Mouse (Mus musculus): Measurements from ENCODE around the gene Nxpe5. TPM values are rescaled to one million over a fixed set of nuclear protein-coding genes. Genes with fewer than 3 reads are reported as not detected.

Gene Nxpe5
- polyA plus RNA-seq, 1 experiment from 2014 or later, result not detected

- Histone ChIP-seq H3K9ac (replicated peaks) (no peak overlapping the region; the same call in 1 of the 2 replicates), H3K4me2 (peak overlapping the region; percentile 93)
Measured at GRCm38 (mm10) chr5:138277994-138278393, 52.3 kb downstream of the Nxpe5 start.

GRCm38 (mm10) chr5:138279585-138280424, 54.1 kb downstream of the Nxpe5 start, which contains the start of the genes Gm43720, Gpc2 and Stag3:
Gm43720 (minus strand) TSS chr5:138279958.
Gpc2 (minus strand) TSS chr5:138280005.
Stag3 (plus strand) TSS chr5:138280240.
- peak within 1 kb of the TSS; percentile 81 for H3K9ac ChIP-seq (replicated peaks)
- peaks cover 42% of the 10 kb centered on the region for H3K4me1 ChIP-seq (replicated peaks)
- ATAC-seq (ENCODE audit: insufficient number of reproducible peaks, insufficient read depth, low FRiP score, low TSS enrichment, low read depth), result peak; percentile 99
- WGBS, result under 1% methylated on average over 56 of the region's 56 CpGs
- H3K9me3 ChIP-seq, result peaks cover 8% of the 10 kb centered on the region
- peak within 1 kb of the TSS; percentile 93 for H3K4me2 ChIP-seq
- peak within 1 kb of the TSS; percentile 74 for H3K4me3 ChIP-seq (replicated peaks)
- H3K27me3 ChIP-seq, result 0 out of 2 replicates have a peak, but pooled peaks cover 4% of the 10 kb centered on the region
- H3K36me3 ChIP-seq, result peaks cover 35% of the 10 kb centered on the region
- peak within 1 kb of the TSS; percentile 76 for H3K27ac ChIP-seq

More at GRCm38 (mm10) chr5:138277994-138278393, 52.3 kb downstream of the Nxpe5 start:
- peaks cover 44% of the 10 kb centered on the region for H3K36me3 ChIP-seq
- H3K4me1 ChIP-seq (replicated peaks), result peaks cover 48% of the 10 kb centered on the region
- H3K4me3 ChIP-seq (replicated peaks), result peak overlapping the region; percentile 74
- no peak overlapping the region for H3K27ac ChIP-seq
- 0 out of 2 replicates have a peak, but pooled peaks cover 4% of the 10 kb centered on the region for H3K27me3 ChIP-seq
- H3K9me3 ChIP-seq, result peaks cover 8% of the 10 kb centered on the region
- 86% methylated on average over 7 of the region's 7 CpGs for WGBS
- ATAC-seq (ENCODE audit: insufficient number of reproducible peaks, insufficient read depth, low FRiP score, low TSS enrichment, low read depth), result no peak

- H3K27me3 ChIP-seq, result 0 out of 2 replicates have a peak, but pooled peaks cover 4% of the 10 kb centered on the region
- ATAC-seq (ENCODE audit: insufficient number of reproducible peaks, insufficient read depth, low FRiP score, low TSS enrichment, low read depth), result no peak
- peak overlapping the region; percentile 74 for H3K4me3 ChIP-seq (replicated peaks)
- H3K4me2 ChIP-seq, result peak overlapping the region; percentile 93
- H3K9ac ChIP-seq (replicated peaks), result no peak overlapping the region
- no peak overlapping the region for H3K27ac ChIP-seq
- H3K9me3 ChIP-seq, result peaks cover 8% of the 10 kb centered on the region
- peaks cover 37% of the 10 kb centered on the region for H3K4me1 ChIP-seq (replicated peaks)
- peaks cover 29% of the 10 kb centered on the region for H3K36me3 ChIP-seq
- WGBS, result 25% methylated on average over 26 of the region's 26 CpGs
Measured at GRCm38 (mm10) chr5:138280425-138280768, 54.7 kb downstream of the Nxpe5 start.

GRCm38 (mm10) chr5:138280829-138281228, 55.1 kb downstream of the Nxpe5 start:
- H3K9ac ChIP-seq (replicated peaks), result no peak overlapping the region
- peaks cover 25% of the 10 kb centered on the region for H3K36me3 ChIP-seq
- H3K4me2 ChIP-seq, result no peak overlapping the region
- 89% methylated on average over 15 of the region's 15 CpGs for WGBS
- H3K9me3 ChIP-seq, result peaks cover 8% of the 10 kb centered on the region
- H3K27ac ChIP-seq, result no peak overlapping the region
- H3K4me1 ChIP-seq (replicated peaks), result peaks cover 32% of the 10 kb centered on the region
- no peak for ATAC-seq (ENCODE audit: insufficient number of reproducible peaks, insufficient read depth, low FRiP score, low TSS enrichment, low read depth)
- no peak overlapping the region for H3K4me3 ChIP-seq (replicated peaks)
- 0 out of 2 replicates have a peak, but pooled peaks cover 4% of the 10 kb centered on the region for H3K27me3 ChIP-seq

- no peak for ATAC-seq (ENCODE audit: insufficient number of reproducible peaks, insufficient read depth, low FRiP score, low TSS enrichment, low read depth)
- peaks cover 15% of the 10 kb centered on the region for H3K36me3 ChIP-seq
- WGBS, result 72% methylated on average over 2 of the region's 2 CpGs
- H3K4me2 ChIP-seq, result no peak overlapping the region
- H3K9ac ChIP-seq (replicated peaks), result no peak overlapping the region
- H3K4me3 ChIP-seq (replicated peaks), result no peak overlapping the region
- H3K4me1 ChIP-seq (replicated peaks), result peaks cover 23% of the 10 kb centered on the region
- H3K27ac ChIP-seq, result no peak overlapping the region
- peaks cover 8% of the 10 kb centered on the region for H3K9me3 ChIP-seq
- 0 out of 2 replicates have a peak, but pooled peaks cover 4% of the 10 kb centered on the region for H3K27me3 ChIP-seq
Measured at GRCm38 (mm10) chr5:138281798-138282197, 56.1 kb downstream of the Nxpe5 start.

GRCm38 (mm10) chr5:138283540-138283939, 57.8 kb downstream of the Nxpe5 start:
- Histone ChIP-seq H3K4me1 (replicated peaks) (peaks cover 7% of the 10 kb centered on the region), H3K9me3 (peaks cover 8% of the 10 kb centered on the region), H3K9ac (replicated peaks) (no peak overlapping the region), H3K27ac (no peak overlapping the region), H3K4me2 (no peak overlapping the region), H3K36me3 (no peaks in the 10 kb centered on the region), H3K4me3 (replicated peaks) (no peak overlapping the region), H3K27me3 (0 out of 2 replicates have a peak, but pooled peaks cover 4% of the 10 kb centered on the region)
- WGBS, result 57% methylated on average over 1 of the region's 1 CpGs
- no peak for ATAC-seq (ENCODE audit: insufficient number of reproducible peaks, insufficient read depth, low FRiP score, low TSS enrichment, low read depth)

GRCm38 (mm10) chr5:138287861-138288260, 62.2 kb downstream of the Nxpe5 start:
- H3K4me2 ChIP-seq, result no peak overlapping the region
- no peak overlapping the region for H3K4me3 ChIP-seq (replicated peaks)
- no peak overlapping the region for H3K9ac ChIP-seq (replicated peaks)
- no peaks in the 10 kb centered on the region for H3K36me3 ChIP-seq
- 83% methylated on average over 3 of the region's 3 CpGs for WGBS
- no peaks in the 10 kb centered on the region for H3K4me1 ChIP-seq (replicated peaks)
- ATAC-seq (ENCODE audit: insufficient number of reproducible peaks, insufficient read depth, low FRiP score, low TSS enrichment, low read depth), result no peak
- H3K27ac ChIP-seq, result no peak overlapping the region
- no peaks in the 10 kb centered on the region for H3K27me3 ChIP-seq
- no peaks in the 10 kb centered on the region for H3K9me3 ChIP-seq

GRCm38 (mm10) chr5:138291638-138292037, 65.9 kb downstream of the Nxpe5 start:
- no peaks in the 10 kb centered on the region for H3K27me3 ChIP-seq
- H3K4me3 ChIP-seq (replicated peaks), result no peak overlapping the region
- H3K4me2 ChIP-seq, result no peak overlapping the region
- no peaks in the 10 kb centered on the region for H3K9me3 ChIP-seq
- H3K27ac ChIP-seq, result no peak overlapping the region
- no peak overlapping the region for H3K9ac ChIP-seq (replicated peaks)
- 75% methylated on average over 1 of the region's 1 CpGs for WGBS
- H3K4me1 ChIP-seq (replicated peaks), result no peaks in the 10 kb centered on the region
- H3K36me3 ChIP-seq, result no peaks in the 10 kb centered on the region
- ATAC-seq (ENCODE audit: insufficient number of reproducible peaks, insufficient read depth, low FRiP score, low TSS enrichment, low read depth), result no peak

- ATAC-seq (ENCODE audit: insufficient number of reproducible peaks, insufficient read depth, low FRiP score, low TSS enrichment, low read depth), result no peak
- Histone ChIP-seq H3K27me3 (no peaks in the 10 kb centered on the region), H3K4me3 (replicated peaks) (no peak overlapping the region), H3K36me3 (no peaks in the 10 kb centered on the region), H3K9me3 (no peaks in the 10 kb centered on the region), H3K27ac (no peak overlapping the region), H3K4me2 (no peak overlapping the region), H3K9ac (replicated peaks) (no peak overlapping the region), H3K4me1 (replicated peaks) (no peaks in the 10 kb centered on the region)
Measured at GRCm38 (mm10) chr5:138294158-138294557, 68.5 kb downstream of the Nxpe5 start.

- no peak overlapping the region for H3K4me2 ChIP-seq
- 81% methylated on average over 2 of the region's 2 CpGs for WGBS
Measured at GRCm38 (mm10) chr5:138299613-138300012, 73.9 kb downstream of the Nxpe5 start.

More at GRCm38 (mm10) chr5:138299613-138300012, 73.9 kb downstream of the Nxpe5 start:
- Histone ChIP-seq H3K4me3 (replicated peaks) (no peak overlapping the region), H3K27me3 (no peaks in the 10 kb centered on the region), H3K36me3 (no peaks in the 10 kb centered on the region), H3K27ac (no peak overlapping the region), H3K4me1 (replicated peaks) (no peaks in the 10 kb centered on the region), H3K9ac (replicated peaks) (no peak overlapping the region), H3K9me3 (no peaks in the 10 kb centered on the region)
- no peak for ATAC-seq (ENCODE audit: insufficient number of reproducible peaks, insufficient read depth, low FRiP score, low TSS enrichment, low read depth)

Data from limb, embryonic 12.5 days (tissue).